Mouse (Mus musculus) left cerebral cortex, adult 8-10 months (tissue): ENCODE measurements around the gene Mrpl10. TPM values are rescaled to one million over a fixed set of nuclear protein-coding genes. Genes with fewer than 3 reads are reported as not detected.
A peak's percentile ranks its signal among the peaks of the same experiment; 100 is the strongest.

Experiments
- DNase-seq, 2 experiments: peaks; one replicate each; pipeline ENCODE4 v3.0.0; 2022; ENCODE audit warnings: low spot score in 2 of 2
- total RNA-seq, 4 experiments: library from RNA; stranded (reverse); gene quantifications; 2 replicates each; pipeline ENCODE4 v1.2.4; 2022

Mrpl10 gene
- total RNA-seq, 4 experiments from 2014 or later, result 72.0 to 83.9 (median 75.5) TPM

- peak in 1 of 2 experiments; percentile 68 for DNase-seq
Measured at GRCm38 (mm10) chr11:97025721-97026344, 15.5 kb upstream of the Mrpl10 start.

DNA sequence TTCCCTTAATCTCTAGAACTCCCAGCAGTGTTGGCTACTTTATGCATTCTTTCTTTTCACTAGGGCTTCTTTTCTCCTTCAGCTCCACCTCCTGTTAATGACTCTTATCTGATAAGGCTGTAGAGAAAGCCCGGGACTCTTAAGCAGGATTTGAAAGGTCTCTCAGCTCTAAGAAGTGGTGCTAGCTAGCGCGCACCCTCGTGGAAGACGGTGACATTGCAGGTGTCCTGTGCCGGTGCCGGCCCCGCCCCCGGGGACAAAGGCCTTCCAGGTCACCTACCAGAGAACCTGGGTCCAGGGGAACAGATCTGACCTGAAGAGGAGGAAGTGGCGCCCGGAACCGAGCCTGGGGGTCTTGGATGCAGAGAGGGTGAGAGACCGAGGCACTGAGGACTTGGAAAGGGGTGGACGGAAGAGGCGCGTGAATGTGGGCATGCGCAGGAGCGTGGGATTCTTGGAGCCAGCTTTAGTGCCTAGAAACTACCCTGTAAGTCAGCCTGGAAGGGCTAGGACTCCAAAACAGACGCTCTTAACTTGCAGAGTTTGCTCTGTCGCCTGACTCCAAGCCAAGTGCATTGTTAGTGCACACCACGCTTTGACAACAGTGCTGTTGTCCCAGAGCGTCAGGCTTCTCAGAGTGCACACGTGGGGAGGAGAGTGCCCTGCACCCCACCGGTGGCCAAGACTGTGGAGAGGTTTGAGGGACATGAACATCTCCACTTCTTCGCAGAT, 11.5 kb upstream of the Mrpl10 start, which contains the start of gene Scrn2:
Scrn2 (plus strand) TSS at position 253 of the 732 bp plus-strand sequence.
- peak; percentile 36 to 75 for DNase-seq

- no peak for DNase-seq
Measured at GRCm38 (mm10) chr11:97030426-97030825, 10.9 kb upstream of the Mrpl10 start.

- DNase-seq, result no peak
Measured at GRCm38 (mm10) chr11:97031977-97032376, 9.4 kb upstream of the Mrpl10 start.

DNA sequence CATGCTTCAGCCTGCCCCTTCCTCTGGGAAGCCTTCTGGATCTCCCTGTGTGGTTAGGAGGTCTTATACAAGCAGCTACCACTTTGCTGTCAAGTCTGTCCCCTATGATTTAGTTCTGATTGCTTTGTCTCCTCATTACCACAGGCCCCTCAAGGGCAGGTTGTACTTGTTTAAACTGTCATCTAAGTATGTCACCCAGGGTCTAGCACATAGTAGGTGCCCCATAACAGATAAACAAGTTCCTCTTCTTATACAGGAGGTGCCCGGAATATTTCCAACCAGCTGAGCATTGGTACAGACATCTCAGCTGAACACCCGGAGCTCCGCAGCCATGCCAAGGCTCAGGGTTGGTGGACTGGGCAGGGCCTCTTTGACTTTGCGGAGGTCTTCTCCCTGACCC, 8.9 kb upstream of the Mrpl10 start:
- no peak for DNase-seq

DNA sequence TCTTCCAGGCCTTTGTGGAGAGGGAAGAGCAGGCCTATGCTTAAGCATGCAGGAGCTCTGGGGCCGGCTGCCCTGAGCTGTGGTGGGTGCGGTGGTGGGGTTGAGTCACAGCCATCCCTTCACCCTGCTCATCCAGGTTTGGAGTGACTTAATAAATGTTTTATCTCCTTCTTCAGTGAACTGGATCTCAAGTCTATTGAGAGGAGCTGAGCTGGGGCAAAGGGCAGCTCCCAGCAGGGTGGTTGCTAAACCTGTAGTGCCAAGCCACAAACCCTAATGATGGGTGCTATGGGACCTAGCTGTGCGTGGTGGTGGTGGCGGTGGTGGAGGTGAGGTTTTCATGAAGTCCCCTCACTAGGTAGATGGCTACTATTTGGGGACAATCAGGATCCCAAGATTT, 7.6 kb upstream of the Mrpl10 start:
- peak in 1 of 2 experiments; percentile 4 for DNase-seq

GRCm38 (mm10) chr11:97036141-97036540, 5.2 kb upstream of the Mrpl10 start:
- peak in 1 of 2 experiments; percentile 85 for DNase-seq

DNA sequence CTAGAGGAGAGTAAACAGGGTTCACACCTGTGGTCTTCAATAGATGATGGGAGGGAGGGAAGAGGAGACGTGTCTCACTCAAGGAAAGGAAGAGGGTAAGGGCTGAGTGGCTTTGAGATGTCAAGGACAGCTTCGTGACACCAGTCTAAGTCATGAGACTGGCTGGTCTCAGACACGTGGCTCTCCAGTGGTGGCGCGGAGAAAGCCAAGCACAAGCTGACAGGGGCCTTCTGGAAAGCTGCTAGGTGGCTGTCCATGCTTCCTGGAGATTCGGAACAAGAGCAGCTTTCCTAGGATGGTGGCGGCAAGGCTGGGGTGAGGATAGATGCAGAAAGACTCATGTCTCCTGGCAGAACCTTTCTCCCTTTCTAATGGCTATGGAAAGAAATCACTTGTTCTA, 2.5 kb upstream of the Mrpl10 start:
- no peak for DNase-seq

DNA sequence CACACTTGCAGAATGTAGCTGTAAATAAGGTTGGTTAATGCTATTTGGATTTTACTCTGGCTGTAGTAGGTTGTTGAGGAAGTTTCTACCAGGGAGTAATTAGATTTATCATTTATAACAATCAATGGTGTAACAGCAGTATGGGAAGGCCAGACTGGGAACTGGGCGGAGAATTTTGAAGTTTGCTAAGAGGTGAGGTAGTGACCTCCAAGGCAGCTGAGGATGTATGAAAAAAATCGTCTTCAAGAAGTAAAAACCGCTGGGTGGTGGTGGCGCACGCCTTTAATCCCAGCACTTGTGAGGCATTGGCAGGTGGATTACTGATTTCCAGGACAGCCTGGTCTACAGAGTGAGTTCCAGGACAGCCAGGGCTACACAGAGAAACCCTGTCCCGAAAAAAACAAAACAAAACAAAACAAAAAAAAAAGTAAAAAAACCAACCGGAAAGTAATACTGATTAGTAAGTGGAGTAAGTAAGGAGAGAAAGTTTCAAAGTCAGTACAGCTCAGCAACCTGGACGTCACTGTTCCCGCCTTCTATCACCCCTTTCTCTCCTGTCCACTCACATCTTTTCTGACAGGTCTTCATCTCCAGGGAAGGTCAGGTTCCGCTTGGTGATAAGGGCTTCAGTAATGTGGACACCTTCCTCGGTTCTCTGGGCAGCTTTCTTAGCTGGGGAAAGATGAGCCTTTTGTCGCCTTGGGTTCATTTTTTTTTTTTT, 899 bp upstream of the Mrpl10 start:
- no peak for DNase-seq

- no peak for DNase-seq
Measured at GRCm38 (mm10) chr11:97044902-97045301, 3.5 kb downstream of the Mrpl10 start.

DNA sequence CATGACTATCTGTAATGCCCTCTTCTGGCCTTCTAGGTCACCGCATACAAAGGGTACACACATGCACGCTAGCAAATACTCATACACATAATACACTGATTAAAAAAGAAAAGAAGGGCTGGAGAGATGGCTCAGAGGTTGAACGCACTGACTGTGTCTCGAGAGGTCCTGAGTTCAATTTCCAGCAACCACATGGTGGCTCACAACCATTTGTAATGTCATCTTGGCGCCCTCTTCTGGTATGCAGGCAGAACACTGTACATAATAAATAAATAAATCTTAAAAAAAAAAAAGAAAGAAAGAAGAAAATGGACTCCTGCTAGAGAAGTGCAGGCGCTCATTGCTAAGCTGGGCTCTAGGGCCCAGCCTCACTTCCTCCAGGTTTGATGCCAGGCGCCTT, 4.5 kb downstream of the Mrpl10 start:
- no peak for DNase-seq

GRCm38 (mm10) chr11:97048090-97048650, 6.8 kb downstream of the Mrpl10 start:
- DNase-seq, result no peak

DNA sequence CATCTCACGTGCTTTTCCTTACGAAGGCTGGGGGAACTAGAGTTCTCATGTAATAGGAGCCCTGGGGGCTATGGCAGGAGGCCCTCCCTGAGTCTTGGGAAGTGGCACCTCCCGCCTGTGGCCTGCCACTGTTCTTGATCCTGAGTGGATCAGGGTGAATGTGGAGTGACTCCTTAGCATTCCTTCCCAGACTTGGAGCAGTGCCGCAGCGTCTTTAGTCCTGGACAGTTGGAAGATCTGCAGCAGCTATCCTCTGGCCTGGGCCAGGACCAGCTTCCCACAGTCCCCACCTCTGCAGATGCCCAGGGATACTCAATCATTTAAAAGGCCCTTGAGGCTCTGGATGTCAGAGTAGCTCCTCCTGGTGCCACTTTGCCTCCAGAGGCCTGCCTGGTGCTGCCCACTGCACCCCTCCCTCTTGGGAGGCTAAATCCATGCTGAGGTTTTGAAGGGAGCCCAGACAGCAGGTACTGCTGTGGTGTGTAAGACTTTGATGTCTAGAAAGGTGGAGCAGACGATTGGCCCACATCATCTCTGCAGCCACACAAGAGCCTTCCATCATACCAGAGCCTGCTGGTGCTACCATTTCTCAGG, 8.2 kb downstream of the Mrpl10 start:
- DNase-seq, result no peak

- DNase-seq, result peak; percentile 39 to 70
Measured at GRCm38 (mm10) chr11:97050216-97050943, 9.0 kb downstream of the Mrpl10 start, which contains the start of gene Osbpl7. Gene Osbpl7 (plus strand): TSS chr11:97050628.

DNA sequence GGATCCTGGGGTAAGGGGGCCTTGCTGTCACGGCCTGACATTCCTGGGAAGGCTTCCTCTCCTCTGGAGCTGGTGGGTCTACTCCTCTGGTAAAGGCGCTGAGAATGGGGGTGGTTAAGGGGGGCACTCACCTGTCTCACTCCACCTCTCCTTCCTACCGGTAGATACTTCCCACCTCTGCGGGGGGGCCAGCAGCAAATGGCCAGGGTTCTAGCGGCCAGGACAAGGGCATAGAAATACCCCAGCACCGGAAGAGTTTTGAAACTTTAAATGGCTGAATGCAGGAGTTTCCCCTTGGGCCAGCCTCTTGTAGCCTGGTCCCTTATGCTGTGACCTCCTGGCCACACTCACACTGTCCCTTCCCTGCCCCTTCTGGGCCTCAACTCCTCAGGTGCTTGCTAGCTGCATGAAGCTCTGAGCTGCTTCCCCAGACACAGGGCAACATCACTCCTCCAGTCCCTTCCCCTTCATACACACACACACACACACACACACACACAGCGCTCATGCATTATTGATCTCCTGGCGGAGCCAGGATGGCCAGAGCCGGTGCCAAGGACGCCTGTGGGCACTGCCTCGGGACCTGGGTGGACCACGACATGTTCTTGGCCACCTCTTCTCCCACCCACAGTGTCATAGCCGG, 9.7 kb downstream of the Mrpl10 start:
- no peak for DNase-seq

GRCm38 (mm10) chr11:97052219-97052646, 10.9 kb downstream of the Mrpl10 start:
- no peak for DNase-seq

GRCm38 (mm10) chr11:97063274-97063920, 22.0 kb downstream of the Mrpl10 start:
- no peak for DNase-seq

DNA sequence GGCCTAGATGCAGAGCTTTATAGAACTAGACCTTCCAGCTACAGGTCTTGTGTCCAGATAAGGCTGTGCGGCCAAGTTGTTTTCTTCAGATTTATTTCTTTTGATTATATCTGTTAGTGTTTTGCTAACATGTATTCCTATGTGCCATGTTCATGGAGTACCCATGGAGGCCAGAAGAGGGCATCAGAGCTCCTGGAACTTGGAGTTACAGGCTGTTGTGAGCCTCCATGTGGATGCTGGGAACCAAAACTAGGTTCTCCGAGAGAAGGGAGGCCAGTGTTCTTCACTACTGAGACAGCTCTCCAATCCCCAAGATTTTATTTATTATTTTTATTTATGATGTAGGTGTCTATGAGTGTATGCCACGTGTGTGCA, 22.5 kb downstream of the Mrpl10 start:
- no peak for DNase-seq

DNA sequence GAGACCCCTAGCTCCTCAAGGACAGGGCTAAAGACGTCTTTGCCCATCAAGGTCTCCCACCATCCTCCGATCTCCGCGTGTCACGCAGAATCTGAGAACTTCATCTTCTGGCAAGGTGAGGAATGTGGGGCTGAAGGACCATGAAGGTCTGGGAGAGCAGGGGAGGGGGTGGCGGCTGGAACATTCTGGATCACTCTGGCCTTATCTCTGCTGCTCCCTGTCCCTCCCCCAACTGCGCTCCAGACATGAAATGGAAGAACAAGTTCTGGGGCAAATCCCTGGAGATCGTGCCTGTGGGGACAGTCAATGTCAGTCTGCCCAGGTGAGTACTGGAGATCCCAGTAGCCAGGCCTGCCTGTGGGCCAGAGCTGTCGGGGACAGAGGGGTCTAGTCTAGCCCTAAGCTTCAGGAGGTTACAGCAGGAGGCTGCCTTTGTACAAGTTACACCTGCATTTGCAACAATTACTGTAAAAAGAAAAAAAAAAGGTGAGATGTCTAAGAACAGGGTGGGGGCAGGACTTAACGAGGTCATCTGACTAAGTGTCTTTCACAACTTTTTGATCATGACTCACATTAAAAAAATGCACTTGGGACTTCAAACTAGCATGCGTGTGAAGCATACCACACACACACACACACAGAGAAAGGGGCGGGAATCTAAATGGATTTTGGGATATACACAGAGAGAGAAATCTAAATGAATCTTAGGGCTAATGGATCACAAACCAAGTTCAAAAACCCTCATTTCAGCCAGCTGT, 24.4 kb downstream of the Mrpl10 start:
- DNase-seq, result no peak
